In genomic region chr10:69213986-69214385, GRCm38 (mm10) we compare ENCODE assay signal across 8 mouse cellular contexts. TPM values are rescaled to one million over a fixed set of nuclear protein-coding genes. Genes with fewer than 3 reads are reported as not detected.
A peak's percentile ranks its signal among the peaks of the same experiment; 100 is the strongest.
DNase-seq lines count a peak whose midpoint lies in the region; ATAC-seq and TF ChIP-seq lines count a peak whose summit lies in the region.

No protein-coding gene starts in this region.

- H3K27ac ChIP-seq in bone marrow macrophage, adult 2 months (ENCODE audit: insufficient read depth, low read depth, low read length), result no peak overlapping the region
- peak overlapping the region; percentile 99 for H3K27ac ChIP-seq in heart, postnatal 0 days (ENCODE audit: low read depth)
- H3K27ac ChIP-seq in liver, embryonic 14.5 days, result no peak overlapping the region
- no peak overlapping the region for H3K27ac ChIP-seq in small intestine, adult 2 months (ENCODE audit: insufficient read depth, low read depth, low read length)

- TF ChIP-seq CTCF in bone marrow macrophage, adult 2 months (IDR thresholded peaks at IDR 0.05; ENCODE audit: low read depth, low read length), result no peak
- no peak for TF ChIP-seq CTCF in heart, postnatal 0 days (IDR thresholded peaks at IDR 0.05; ENCODE audit: low read depth)
- no peak for TF ChIP-seq CTCF in liver, embryonic 14.5 days (IDR thresholded peaks at IDR 0.05; ENCODE audit: low read depth)
- TF ChIP-seq CTCF in small intestine, adult 2 months (IDR thresholded peaks at IDR 0.05; ENCODE audit: extremely low read depth, insufficient read length, insufficient replicate concordance, low read depth, low read length), result no peak

- 10% methylated on average over 5 of the region's 5 CpGs for WGBS in heart, postnatal 0 days
- 11% methylated on average over 5 of the region's 5 CpGs for WGBS in liver, embryonic 14.5 days (ENCODE audit: insufficient replicate concordance)
- WGBS in small intestine, adult 2 months, result 30% methylated on average over 5 of the region's 5 CpGs

- no peak for ATAC-seq in heart, postnatal 0 days (ENCODE audit: insufficient read depth, low read depth)
- ATAC-seq in liver, embryonic 14.5 days (ENCODE audit: insufficient read depth), result peak; percentile 36; the same call in 1 of the 2 replicates
- ATAC-seq in inflammation-experienced regulatory T-cells, adult 6 months, result no peak

- peak overlapping the region; percentile 98 for H3K4me2 ChIP-seq in heart, postnatal 0 days (ENCODE audit: low read depth, low read length)
- peak overlapping the region; percentile 63 for H3K4me2 ChIP-seq in liver, embryonic 14.5 days (ENCODE audit: low read depth)

- H3K9me3 ChIP-seq in heart, postnatal 0 days (replicated peaks; ENCODE audit: control insufficient read depth, low read length), result no peaks in the 10 kb centered on the region
- no peaks in the 10 kb centered on the region for H3K9me3 ChIP-seq in liver, embryonic 14.5 days (ENCODE audit: control insufficient read depth, low read length)

- peak overlapping the region; percentile 76 for H3K9ac ChIP-seq in heart, postnatal 0 days (replicated peaks; ENCODE audit: low read depth, low read length)
- H3K9ac ChIP-seq in liver, embryonic 14.5 days (replicated peaks), result peak overlapping the region; percentile 38

- peaks cover 23% of the 10 kb centered on the region for H3K4me1 ChIP-seq in bone marrow macrophage, adult 2 months (ENCODE audit: control insufficient read depth, insufficient read depth, low read length)
- H3K4me1 ChIP-seq in heart, postnatal 0 days (ENCODE audit: control insufficient read depth, insufficient read depth), result peaks cover 19% of the 10 kb centered on the region
- peaks cover 0 to 24% of the 10 kb centered on the region in 2 experiments; a peak in 2 of 4 replicates for H3K4me1 ChIP-seq in liver, embryonic 14.5 days (replicated peaks; ENCODE audit: control insufficient read depth in 2 of 2, insufficient read depth in 2 of 2, low read length in 1 of 2)
- peaks cover 5% of the 10 kb centered on the region; the same call in 1 of the 2 replicates for H3K4me1 ChIP-seq in small intestine, adult 2 months (ENCODE audit: control insufficient read depth, insufficient read depth, insufficient read length, low read length)

- TF ChIP-seq EP300 in heart, postnatal 0 days (IDR thresholded peaks at IDR 0.05; ENCODE audit: low read depth), result no peak
- TF ChIP-seq EP300 in liver, embryonic 14.5 days (IDR thresholded peaks at IDR 0.05; ENCODE audit: low read depth), result peak; percentile 46; the same call in 1 of the 2 replicates

- peak overlapping the region; percentile 88 for H3K4me3 ChIP-seq in bone marrow macrophage, adult 2 months (ENCODE audit: insufficient read depth, low read length)
- H3K4me3 ChIP-seq in heart, postnatal 0 days (ENCODE audit: low read depth, low read length), result peak overlapping the region; percentile 80
- peak overlapping the region; percentile 61 for H3K4me3 ChIP-seq in liver, embryonic 14.5 days (ENCODE audit: insufficient read depth in 1 of 2, low read depth in 2 of 2, low read length in 2 of 2)
- peak overlapping the region; percentile 71; the same call in 1 of the 2 replicates for H3K4me3 ChIP-seq in small intestine, adult 2 months (ENCODE audit: low read depth, low read length)

- no peaks in the 10 kb centered on the region for H3K27me3 ChIP-seq in heart, postnatal 0 days (ENCODE audit: control insufficient read depth, insufficient read depth, low read length)
- H3K27me3 ChIP-seq in liver, embryonic 14.5 days (ENCODE audit: control insufficient read depth, insufficient read depth, low read length), result peaks cover 21% of the 10 kb centered on the region
- no peaks in the 10 kb centered on the region for H3K27me3 ChIP-seq in small intestine, adult 2 months (ENCODE audit: control insufficient read depth, insufficient read depth, low read length)

- TF ChIP-seq POLR2A in bone marrow macrophage, adult 2 months (IDR thresholded peaks at IDR 0.05; ENCODE audit: borderline replicate concordance, low read depth, low read length), result no peak
- TF ChIP-seq POLR2A in small intestine, adult 2 months (IDR thresholded peaks at IDR 0.05; ENCODE audit: low read depth, low read length), result no peak

- peak; percentile 17 for DNase-seq in 416B (ENCODE audit: low read depth)
- DNase-seq in heart, postnatal 0 days (ENCODE audit: low spot score), result peak; percentile 48
- no peak for DNase-seq in liver, embryonic 14.5 days (ENCODE audit: low read depth in 3 of 3, low spot score in 3 of 3)
- no peak for DNase-seq in spleen, postnatal 10 days (ENCODE audit: low spot score in 2 of 2)
- DNase-seq in spleen, adult 18-20 months, result no peak

- H3K36me3 ChIP-seq in heart, postnatal 0 days (replicated peaks; ENCODE audit: control insufficient read depth, insufficient read depth, low read length), result peaks cover 7% of the 10 kb centered on the region; the same call in 1 of the 2 replicates
- H3K36me3 ChIP-seq in liver, embryonic 14.5 days (replicated peaks; ENCODE audit: control insufficient read depth, insufficient read depth, low read depth), result no peaks in the 10 kb centered on the region
- no peaks in the 10 kb centered on the region for H3K36me3 ChIP-seq in small intestine, adult 2 months (ENCODE audit: control insufficient read depth, insufficient read depth, low read length)

RNA-seq across cellular contexts. Expression of gene A930033H14Rik, which starts 1.1 kb away (rescaled TPM):
- polyA plus RNA-seq in bone marrow macrophage, adult 2 months (2012; ENCODE audit: insufficient read depth, insufficient read length, missing spikeins), result 1.8 and 2.0 TPM in 2 replicates
- 1.5 and 1.7 TPM in 2 replicates for total RNA-seq in heart, postnatal 0 days (2014; rRNA removed; ENCODE audit: low replicate concordance)
- 2.2 and 2.3 TPM in 2 replicates for polyA plus RNA-seq in heart, postnatal 0 days (2015; fragmentation: Nextera tagmentation; extraction: Ambion mirVana)
- 0.32 and 0.51 TPM in 2 replicates for polyA plus RNA-seq in liver, embryonic 14.5 days (2012; rRNA removed)
- polyA plus RNA-seq in liver, embryonic 14.5 days (2014; fragmentation: Nextera tagmentation; extraction: Ambion mirVana), result 0.18 and 0.19 TPM in 2 replicates
- 0.35 TPM in 1 of 2 replicates, not detected in the other for polyA plus RNA-seq in small intestine, adult 2 months (2012; rRNA removed)
- not detected for polyA plus RNA-seq in inflammation-experienced regulatory T-cells, adult 6 months (2017; shearing (Covaris generic))

Comparison
In these comparisons a context has a peak if more than half of its experiments do, and no peak if none do; other contexts are left out.
1. DNase-seq: peak in 416B (single experiment) and heart, postnatal 0 days (single experiment); none in liver, embryonic 14.5 days (0 of 3), spleen, postnatal 10 days (0 of 2) and spleen, adult 18-20 months (0 of 2).
2. Peak in every context shown above with its lines, with median percentiles within 50 percentile points of each other: H3K4me3 ChIP-seq.